Mouse (Mus musculus): ENCODE results near the gene Cks2.

DNA sequence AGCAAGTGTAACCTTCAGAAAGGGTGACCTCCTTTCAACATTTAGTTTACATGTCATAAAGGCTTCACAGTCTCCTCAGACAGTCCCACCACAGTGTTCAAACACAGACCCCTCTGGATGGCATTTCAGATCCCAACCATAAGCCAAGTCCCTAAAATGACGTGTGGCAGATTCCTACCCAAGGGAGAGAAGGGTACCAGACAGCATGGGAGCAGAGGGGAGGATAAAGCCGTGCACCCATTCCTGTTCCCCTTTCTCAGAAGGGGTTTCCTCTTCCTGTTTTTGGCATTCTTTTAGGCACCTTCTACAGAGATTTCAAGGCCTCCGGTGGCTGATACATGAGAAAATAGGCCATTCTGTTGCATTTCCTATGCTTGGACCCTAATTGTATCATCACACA lies 13.1 kb downstream of the Cks2 start:
- TF ChIP-seq GATA1 (IDR thresholded peaks at IDR 0.05; ENCODE audit: low read length) (no peak), TAL1 (IDR thresholded peaks at IDR 0.05; ENCODE audit: low read length) (no peak)
